ENCODE assay signal across 12 mouse cellular contexts in the genomic region with DNA sequence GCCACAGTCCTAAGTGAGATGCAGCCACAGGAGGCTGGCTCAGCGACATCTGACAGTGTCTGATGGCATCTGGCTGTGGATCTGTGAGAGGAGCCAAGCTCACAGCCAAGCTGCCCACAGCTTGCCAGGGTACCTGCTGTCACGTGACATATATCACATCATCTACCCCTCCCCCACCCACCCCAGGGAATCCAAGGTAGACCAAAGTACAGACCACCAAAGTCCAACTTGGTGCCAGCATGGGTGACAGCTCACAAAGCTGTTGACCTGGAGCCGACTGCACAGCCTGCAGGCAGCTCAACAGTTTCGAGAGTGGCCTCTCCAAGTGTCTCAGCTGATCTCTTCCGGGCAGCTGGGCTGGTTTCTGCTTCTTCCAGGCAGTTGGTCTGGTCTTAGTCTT.
"Had no signal": no experiment of that assay in that cellular context is flagged by ENCODE, and none has a peak within 500 bp of the region (broad histone marks: within the 10 kb centered on the region; RNA-seq: fewer than 3 reads in every experiment).

No protein-coding gene starts in this region.

- H3K27ac ChIP-seq: intestine, embryonic 15.5 days; limb, embryonic 13.5 days; midbrain, embryonic 15.5 days; neural tube, embryonic 12.5 days; stomach, embryonic 15.5 days had no signal

- H3K27me3 ChIP-seq: intestine, embryonic 15.5 days; limb, embryonic 13.5 days; midbrain, embryonic 15.5 days; neural tube, embryonic 12.5 days; stomach, embryonic 15.5 days had no signal

- H3K4me3 ChIP-seq: intestine, embryonic 15.5 days; limb, embryonic 13.5 days; midbrain, embryonic 15.5 days; neural tube, embryonic 12.5 days; stomach, embryonic 15.5 days had no signal

- H3K4me1 ChIP-seq: midbrain, embryonic 15.5 days; neural tube, embryonic 12.5 days had no signal

- H3K9ac ChIP-seq: intestine, embryonic 15.5 days; lung, embryonic 14.5 days; midbrain, embryonic 15.5 days; neural tube, embryonic 12.5 days; stomach, embryonic 15.5 days had no signal

- H3K36me3 ChIP-seq: intestine, embryonic 15.5 days; limb, embryonic 13.5 days; midbrain, embryonic 15.5 days; neural tube, embryonic 12.5 days; stomach, embryonic 15.5 days had no signal

- H3K9me3 ChIP-seq: intestine, embryonic 15.5 days; limb, embryonic 13.5 days; midbrain, embryonic 15.5 days; neural tube, embryonic 12.5 days; stomach, embryonic 15.5 days had no signal

- H3K4me2 ChIP-seq: intestine, embryonic 15.5 days; limb, embryonic 13.5 days; liver, embryonic 11.5 days; lung, embryonic 14.5 days; midbrain, embryonic 11.5 days; midbrain, embryonic 15.5 days; neural tube, embryonic 12.5 days; stomach, embryonic 15.5 days had no signal

- ATAC-seq: midbrain, embryonic 15.5 days had no signal

- DNase-seq: left cerebral cortex, postnatal 4 days; lung, embryonic 14.5 days; right cerebral cortex, postnatal 4 days; thymus, adult 2 months; thymus, postnatal 25 days had no signal
